Mouse (Mus musculus) kidney, postnatal 0 days (tissue): Measurements from ENCODE around the gene Fras1. TPM values are rescaled to one million over a fixed set of nuclear protein-coding genes. Genes with fewer than 3 reads are reported as not detected.

Source experiments
- ATAC-seq: fragments of 200-750 bp; cut with Nextera tagmentation; replicated peaks from 2 replicates; pipeline ENCODE4 v1.8.0; 2017; ENCODE audit warnings: low read depth, moderate number of reproducible peaks, moderate TSS enrichment, moderate library complexity; ENCODE audit not compliant: low FRiP score
- DNase-seq: peaks from one replicate; pipeline ENCODE4 v3.0.0-alpha.2; 2016; ENCODE audit warnings: low spot score
- H3K27ac ChIP-seq: fragments of 300-500 bp; sonication (generic); 2 replicates; pipeline ENCODE4 v1.5.1; 2014; ENCODE audit warnings: mild to moderate bottlenecking
- H3K27me3 ChIP-seq: fragments of 300-500 bp; sonication (generic); 2 replicates; pipeline ENCODE4 v1.6.1; 2014; ENCODE audit warnings: low read length, mixed read lengths; ENCODE audit not compliant: insufficient read depth
- H3K36me3 ChIP-seq: fragments of 300-500 bp; sonication (generic); 2 replicates; pipeline ENCODE4 v1.6.1; 2014; ENCODE audit warnings: low read length, mixed read lengths; ENCODE audit not compliant: insufficient read depth
- H3K4me1 ChIP-seq: fragments of 300-500 bp; sonication (generic); replicated peaks from 2 replicates; pipeline ENCODE4 v1.6.1; 2014; ENCODE audit warnings: antibody characterized with exemption, low read length, mixed read lengths; ENCODE audit not compliant: insufficient read depth
- H3K4me2 ChIP-seq: fragments of 300-500 bp; sonication (generic); 2 replicates; pipeline ENCODE4 v1.6.1; 2014; ENCODE audit warnings: mild to moderate bottlenecking, low read length, moderate library complexity, mixed read lengths
- H3K4me3 ChIP-seq: fragments of 300-500 bp; sonication (generic); replicated peaks from 2 replicates; pipeline ENCODE4 v1.5.1; 2014; ENCODE audit warnings: low read depth, low read length
- H3K9ac ChIP-seq: fragments of 300-500 bp; sonication (generic); 2 replicates; pipeline ENCODE4 v1.6.1; 2014; ENCODE audit warnings: low read depth, low read length
- H3K9me3 ChIP-seq: fragments of 300-500 bp; sonication (generic); replicated peaks from 2 replicates; pipeline ENCODE4 v1.6.1; 2016; ENCODE audit warnings: low read length, inconsistent platforms, mixed read lengths
- CTCF ChIP-seq: IDR thresholded peaks from 2 replicates; pipeline ENCODE4 v1.5.1; 2016; ENCODE audit warnings: antibody characterized with exemption, low read depth, mild to moderate bottlenecking, moderate library complexity
- WGBS: fragments of 180-500 bp; shearing (Covaris S2); extraction: QIAGEN DNeasy Blood & Tissue Kit; methylation state at CpG from one replicate; pipeline ENCODE4 v1.1.7; 2014; 5-methylcytosine and 5-hydroxymethylcytosine counted together
- polyA plus RNA-seq: library from polyadenylated mRNA; unstranded; fragments of >200 nt; fragmentation: Nextera tagmentation; extraction: Ambion mirVana; gene quantifications from 2 replicates; pipeline ENCODE4 v1.2.1, GENCODE M21; 2015

Gene Fras1
- polyA plus RNA-seq, 1 experiment from 2014 or later, result 15.8 TPM

- no peak for TF ChIP-seq CTCF
- Histone ChIP-seq H3K4me3 (no peak overlapping the region), H3K4me2 (no peak overlapping the region), H3K36me3 (no peaks in the 10 kb centered on the region), H3K4me1 (peaks cover 8% of the 10 kb centered on the region; the same call in 1 of the 2 replicates), H3K9ac (no peak overlapping the region), H3K27me3 (no peaks in the 10 kb centered on the region), H3K27ac (no peak overlapping the region), H3K9me3 (no peaks in the 10 kb centered on the region)
- no peak for DNase-seq
- ATAC-seq, result no peak
- WGBS, result 88% methylated on average over 4 of the region's 4 CpGs
These were observed 21.2 kb downstream of the Fras1 start for GRCm38 (mm10) chr5:96394947-96395346.

GRCm38 (mm10) chr5:96395786-96396650 lies 22.3 kb downstream of the Fras1 start:
- 33% methylated on average over 5 of the region's 5 CpGs for WGBS
- Histone ChIP-seq H3K9ac (no peak overlapping the region), H3K4me2 (no peak overlapping the region), H3K9me3 (no peaks in the 10 kb centered on the region), H3K27ac (peak overlapping the region; percentile 5; the same call in 1 of the 2 replicates), H3K4me1 (peaks cover 8% of the 10 kb centered on the region; the same call in 1 of the 2 replicates), H3K27me3 (no peaks in the 10 kb centered on the region), H3K36me3 (no peaks in the 10 kb centered on the region), H3K4me3 (no peak overlapping the region)
- TF ChIP-seq CTCF, result no peak
- DNase-seq (no peak), ATAC-seq (no peak)

GRCm38 (mm10) chr5:96402555-96402954 lies 28.8 kb downstream of the Fras1 start:
- WGBS, result 50% methylated on average over 3 of the region's 3 CpGs
- no peaks in the 10 kb centered on the region for H3K27me3 ChIP-seq
- H3K9me3 ChIP-seq, result no peaks in the 10 kb centered on the region
- DNase-seq (no peak), ATAC-seq (peak; percentile 84)
- no peak overlapping the region for H3K27ac ChIP-seq
- 0 out of 2 replicates have a peak, but pooled peaks cover 2% of the 10 kb centered on the region for H3K4me1 ChIP-seq
- no peak for TF ChIP-seq CTCF
- no peak overlapping the region for H3K4me2 ChIP-seq
- no peaks in the 10 kb centered on the region for H3K36me3 ChIP-seq
- no peak overlapping the region for H3K4me3 ChIP-seq
- no peak overlapping the region for H3K9ac ChIP-seq

- WGBS, result 59% methylated on average over 8 of the region's 8 CpGs
- no peaks in the 10 kb centered on the region for H3K4me1 ChIP-seq
- H3K9me3 ChIP-seq, result no peaks in the 10 kb centered on the region
- H3K4me3 ChIP-seq, result no peak overlapping the region
- DNase-seq (no peak), ATAC-seq (no peak)
- no peak overlapping the region for H3K4me2 ChIP-seq
- H3K27me3 ChIP-seq, result no peaks in the 10 kb centered on the region
- no peak overlapping the region for H3K27ac ChIP-seq
- no peaks in the 10 kb centered on the region for H3K36me3 ChIP-seq
- no peak overlapping the region for H3K9ac ChIP-seq
- TF ChIP-seq CTCF, result no peak
These were observed 31.5 kb downstream of the Fras1 start for GRCm38 (mm10) chr5:96405139-96405842.

GRCm38 (mm10) chr5:96408291-96408690 lies 34.5 kb downstream of the Fras1 start:
- Histone ChIP-seq H3K9me3 (no peaks in the 10 kb centered on the region), H3K4me2 (no peak overlapping the region), H3K4me1 (peaks cover 4% of the 10 kb centered on the region; the same call in 1 of the 2 replicates), H3K4me3 (no peak overlapping the region), H3K27ac (no peak overlapping the region), H3K36me3 (no peaks in the 10 kb centered on the region), H3K9ac (no peak overlapping the region), H3K27me3 (no peaks in the 10 kb centered on the region)
- TF ChIP-seq CTCF, result no peak
- no peak for ATAC-seq
- WGBS, result 63% methylated on average over 2 of the region's 2 CpGs
- no peak for DNase-seq

GRCm38 (mm10) chr5:96412754-96413394 lies 39.1 kb downstream of the Fras1 start:
- 38% methylated on average over 11 of the region's 11 CpGs for WGBS
- no peak overlapping the region for H3K4me3 ChIP-seq
- H3K27me3 ChIP-seq, result no peaks in the 10 kb centered on the region
- DNase-seq (peak; percentile 44), ATAC-seq (peak; percentile 73; the same call in 1 of the 2 replicates)
- H3K4me1 ChIP-seq, result peaks cover 8% of the 10 kb centered on the region; the same call in 1 of the 2 replicates
- peak overlapping the region; percentile 71 for H3K27ac ChIP-seq
- H3K9me3 ChIP-seq, result no peaks in the 10 kb centered on the region
- H3K4me2 ChIP-seq, result no peak overlapping the region
- TF ChIP-seq CTCF, result no peak
- no peaks in the 10 kb centered on the region for H3K36me3 ChIP-seq
- H3K9ac ChIP-seq, result no peak overlapping the region
